10 mouse cellular contexts compared by ENCODE assay signal in genomic region chr9:55360372-55360771, GRCm38 (mm10). TPM values are rescaled to one million over a fixed set of nuclear protein-coding genes. Genes with fewer than 3 reads are reported as not detected.
A peak's percentile ranks its signal among the peaks of the same experiment; 100 is the strongest.
DNase-seq lines count a peak whose midpoint lies in the region; ATAC-seq lines count a peak whose summit lies in the region.
"Had no signal": no experiment of that assay in that cellular context is flagged by ENCODE, and none has a peak within 500 bp of the region (broad histone marks: within the 10 kb centered on the region; RNA-seq: fewer than 3 reads in every experiment).

No protein-coding gene starts in this region.

- peak; percentile 61 for DNase-seq in cerebellum, adult 9-10 months
- no peak for DNase-seq in cerebellum, postnatal 14 days
- DNase-seq in heart, adult 11 months: peak; percentile 52
- DNase-seq in heart, adult 9 months (ENCODE audit: low spot score in 2 of 2): no peak
- DNase-seq: adrenal gland, postnatal 25 days; forebrain, postnatal 0 days had no signal

- no peak for ATAC-seq in monocyte, adult 5-6 weeks (replicated peaks; ENCODE audit: insufficient number of reproducible peaks, low FRiP score, low TSS enrichment, poor library complexity, severe bottlenecking)
- ATAC-seq: forebrain, embryonic 13.5 days; forebrain, embryonic 15.5 days; forebrain, postnatal 0 days had no signal

RNA-seq across cellular contexts. Expression of gene Tmem266, which starts 33.7 kb away (rescaled TPM):
- total RNA-seq in monocyte, adult 5-6 weeks (2017): not detected in 3 replicates
- total RNA-seq: MEL had no signal

RNA-seq across cellular contexts. Expression of gene Nrg4, which starts 33.7 kb away (rescaled TPM):
- total RNA-seq in monocyte, adult 5-6 weeks (2017): 1.4 to 4.7 TPM in 2 of 3 replicates, not detected in the other

Comparison
In these comparisons a context has a peak if more than half of its experiments do, and no peak if none do; other contexts are left out.
1. DNase-seq: peak in cerebellum, adult 9-10 months (single experiment) and heart, adult 11 months (single experiment); none in cerebellum, postnatal 14 days (0 of 2) and heart, adult 9 months (0 of 2).